Mouse (Mus musculus) heart, adult 2 months (tissue): ENCODE data around the gene Tia1.

Experiments used
- CTCF ChIP-seq: fragments of 200-600 bp; IDR thresholded peaks from 2 replicates; pipeline ENCODE4 v1.8.1; 2022; ENCODE audit warnings: antibody characterized with exemption, mild to moderate bottlenecking, moderate library complexity
- EP300 ChIP-seq: fragments of 200-500 bp; IDR thresholded peaks from 2 replicates; pipeline ENCODE4 v1.6.1; 2011; ENCODE audit warnings: low read depth, low read length, control low read depth; ENCODE audit not compliant: insufficient read depth
- POLR2A ChIP-seq: fragments of 200-500 bp; IDR thresholded peaks from 2 replicates; pipeline ENCODE4 v1.6.1; 2011; ENCODE audit warnings: mild to moderate bottlenecking, low read depth, low read length, control low read depth; ENCODE audit not compliant: insufficient read depth

DNA sequence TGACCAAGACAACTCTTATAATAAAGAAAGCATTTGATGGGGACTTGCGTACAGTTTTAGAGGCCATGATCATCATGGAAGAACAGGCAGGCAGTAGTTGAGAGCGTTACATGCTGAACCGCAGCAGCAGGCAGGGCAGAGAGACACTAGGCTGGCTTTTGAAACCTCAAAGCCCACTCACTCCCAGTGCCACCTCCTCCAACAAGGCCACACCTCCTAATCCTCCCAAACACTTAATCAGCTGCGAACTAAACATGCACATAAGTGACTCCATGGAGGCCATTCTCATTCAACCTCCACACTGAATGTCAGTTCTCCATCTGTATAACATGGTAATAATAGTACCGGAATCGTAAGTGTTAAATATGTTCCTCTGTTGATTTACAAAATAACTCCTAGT is 30.5 kb upstream of the Tia1 start:
- TF ChIP-seq CTCF, result no peak
- TF ChIP-seq POLR2A, result no peak
- TF ChIP-seq EP300, result no peak
